8 mouse cellular contexts compared by ENCODE assay signal in genomic region chr1:136139990-136140640, GRCm38 (mm10). TPM values are rescaled to one million over a fixed set of nuclear protein-coding genes. Genes with fewer than 3 reads are reported as not detected.
DNase-seq lines count a peak whose midpoint lies in the region; ATAC-seq and TF ChIP-seq lines count a peak whose summit lies in the region.

No protein-coding gene starts in this region.

- DNase-seq in 416B (ENCODE audit: low read depth): peak; percentile 91
- peak; percentile 40 to 48 for DNase-seq in adrenal gland, postnatal 4 days (ENCODE audit: low spot score in 2 of 2)
- peak; percentile 91 for DNase-seq in embryonic facial prominence, embryonic 14.5 days (ENCODE audit: low spot score)
- DNase-seq in heart, adult 9 months (ENCODE audit: low spot score in 2 of 2): peak; percentile 63 to 69
- DNase-seq in kidney, adult 9 months: peak; percentile 88
- DNase-seq in midbrain, postnatal 0 days (ENCODE audit: low spot score): peak; percentile 88
- DNase-seq in spleen, postnatal 36 days (ENCODE audit: low spot score in 2 of 2): peak; percentile 87 to 90

- no peaks in the 10 kb centered on the region for H3K36me3 ChIP-seq in embryonic facial prominence, embryonic 14.5 days (ENCODE audit: control insufficient read depth, insufficient read depth, low read length)
- H3K36me3 ChIP-seq in limb, embryonic 15.5 days: no peaks in the 10 kb centered on the region
- H3K36me3 ChIP-seq in midbrain, postnatal 0 days (ENCODE audit: insufficient read depth, low read length): peaks cover 8% of the 10 kb centered on the region

- H3K4me3 ChIP-seq in embryonic facial prominence, embryonic 14.5 days (ENCODE audit: low read depth, low read length): peak overlapping the region; percentile 50
- peak overlapping the region; percentile 56 for H3K4me3 ChIP-seq in limb, embryonic 15.5 days
- H3K4me3 ChIP-seq in midbrain, postnatal 0 days (ENCODE audit: low read depth, low read length): peak overlapping the region; percentile 37

- no peaks in the 10 kb centered on the region for H3K27me3 ChIP-seq in embryonic facial prominence, embryonic 14.5 days (replicated peaks; ENCODE audit: control insufficient read depth, insufficient read depth, low read length)
- H3K27me3 ChIP-seq in limb, embryonic 15.5 days: no peaks in the 10 kb centered on the region
- no peaks in the 10 kb centered on the region for H3K27me3 ChIP-seq in midbrain, postnatal 0 days (ENCODE audit: insufficient read depth, low read length)

- peak overlapping the region; percentile 70 for H3K9ac ChIP-seq in embryonic facial prominence, embryonic 14.5 days (ENCODE audit: low read depth, low read length)
- peak overlapping the region; percentile 49 for H3K9ac ChIP-seq in limb, embryonic 15.5 days
- H3K9ac ChIP-seq in midbrain, postnatal 0 days (replicated peaks; ENCODE audit: low read length, poor library complexity, severe bottlenecking): peak overlapping the region; percentile 54

- peak; percentile 61 for ATAC-seq in embryonic facial prominence, embryonic 14.5 days (ENCODE audit: low read depth)
- ATAC-seq in limb, embryonic 15.5 days (ENCODE audit: insufficient number of reproducible peaks, low FRiP score, low TSS enrichment, low read depth): peak; percentile 62
- peak; percentile 62 for ATAC-seq in midbrain, postnatal 0 days (ENCODE audit: low FRiP score)

- TF ChIP-seq CTCF in midbrain, postnatal 0 days (IDR thresholded peaks at IDR 0.05): no peak

- H3K9me3 ChIP-seq in embryonic facial prominence, embryonic 14.5 days (ENCODE audit: control insufficient read depth, low read length): no peaks in the 10 kb centered on the region
- H3K9me3 ChIP-seq in limb, embryonic 15.5 days: no peaks in the 10 kb centered on the region
- no peaks in the 10 kb centered on the region for H3K9me3 ChIP-seq in midbrain, postnatal 0 days (ENCODE audit: low read length)

- WGBS in embryonic facial prominence, embryonic 14.5 days: under 1% methylated on average over 30 of the region's 32 CpGs
- under 1% methylated on average over 32 of the region's 32 CpGs for WGBS in limb, embryonic 15.5 days
- 2% methylated on average over 32 of the region's 32 CpGs for WGBS in midbrain, postnatal 0 days

- peaks cover 69% of the 10 kb centered on the region for H3K4me1 ChIP-seq in embryonic facial prominence, embryonic 14.5 days (ENCODE audit: control insufficient read depth, insufficient read depth, low read length)
- H3K4me1 ChIP-seq in limb, embryonic 15.5 days: peaks cover 66% of the 10 kb centered on the region
- H3K4me1 ChIP-seq in midbrain, postnatal 0 days (ENCODE audit: insufficient read depth, low read length): peaks cover 57% of the 10 kb centered on the region

- H3K27ac ChIP-seq in embryonic facial prominence, embryonic 14.5 days (replicated peaks; ENCODE audit: low read depth, low read length): peak overlapping the region; percentile 74
- H3K27ac ChIP-seq in limb, embryonic 15.5 days: peak overlapping the region; percentile 89
- H3K27ac ChIP-seq in midbrain, postnatal 0 days (ENCODE audit: low read depth, low read length): peak overlapping the region; percentile 57

- H3K4me2 ChIP-seq in embryonic facial prominence, embryonic 14.5 days (ENCODE audit: low read depth, low read length): peak overlapping the region; percentile 76
- H3K4me2 ChIP-seq in limb, embryonic 15.5 days: peak overlapping the region; percentile 88
- H3K4me2 ChIP-seq in midbrain, postnatal 0 days (ENCODE audit: low read depth, low read length, poor library complexity, severe bottlenecking): peak overlapping the region; percentile 59

RNA-seq across cellular contexts. Expression of gene Kif21b, which starts 8.9 kb away (rescaled TPM):
- 1 to 10 TPM; 4.1 to 5.8 TPM for total RNA-seq in adrenal gland, postnatal 4 days (2021)
- 2.8 and 3.3 TPM in 2 replicates for polyA plus RNA-seq in embryonic facial prominence, embryonic 14.5 days (2014; fragmentation: Nextera tagmentation; extraction: Ambion mirVana)
- polyA plus RNA-seq in limb, embryonic 15.5 days (2015; fragmentation: Nextera tagmentation; extraction: Ambion mirVana): 2.1 and 2.6 TPM in 2 replicates
- total RNA-seq in midbrain, postnatal 0 days (2014; rRNA removed): 156 and 160 TPM in 2 replicates
- 28.1 and 32.1 TPM in 2 replicates for polyA plus RNA-seq in midbrain, postnatal 0 days (2015; fragmentation: Nextera tagmentation; extraction: Ambion mirVana)

Comparison
In these comparisons a context has a peak if more than half of its experiments do, and no peak if none do; other contexts are left out.
1. Peak in every context shown above with its lines: DNase-seq, ATAC-seq, H3K4me3 ChIP-seq and H3K27ac ChIP-seq.